Mouse (Mus musculus) embryonic stem cell, embryonic (primary cell): ENCODE measurements around the gene Sbds.

Experiments used
- CTCF ChIA-PET, 4 experiments: fragments of 300-600 bp in 2 of 4; fragments of 350-600 bp in 2 of 4; sonication (Branson Sonifier 250); formaldehyde crosslinking; loops; one replicate each; lab custom pipeline; 2022; ENCODE audit warnings: inconsistent platforms in 2 of 4; lab: Charles Lee
- POLR2A ChIA-PET, 4 experiments: fragments of 300-600 bp in 2 of 4; fragments of 350-600 bp in 2 of 4; sonication (Branson Sonifier 250); formaldehyde crosslinking; loops; one replicate each; lab custom pipeline; 2022; ENCODE audit warnings: antibody characterized with exemption in 4 of 4, inconsistent platforms in 1 of 4; lab: Charles Lee

Sbds gene

GRCm38 (mm10) chr5:130255017-130255720 is at the start of gene Sbds, which contains the start of gene Tyw1:
Gene Sbds (minus strand): TSS chr5:130255530.
Gene Tyw1 (plus strand): TSS chr5:130255619.
- CTCF ChIA-PET, result interaction anchor here (0.6 to 3.1 kb wide), 10 partner anchors 8 to 598 kb away, joined by 3 to 36 read pairs (median 5); partner anchors contain the start of gene Tmem248 (in 1 of the 4)
- POLR2A ChIA-PET, result interaction anchor here in 3 of 4 experiments (0.5 to 9.7 kb wide), 75 partner anchors 7 to 1674 kb away, joined by 3 to 208 read pairs (median 6); partner anchors contain the start of genes Chchd2 (in 3 of the 3), Tmem248 (in 3 of the 3), Kctd7 (in 2 of the 3) and Gusb (in 1 of the 3)

- ChIA-PET CTCF (interaction anchor here in 1 of 4 experiments (0.6 kb wide), 1 partner anchor 1241 kb away, joined by 8 read pairs; no protein-coding TSS in a partner anchor), POLR2A (no interaction called here)
Measured at GRCm38 (mm10) chr5:130303611-130304010, 48.3 kb upstream of the Sbds start.

GRCm38 (mm10) chr5:130299526-130299925 is 44.2 kb upstream of the Sbds start:
- CTCF ChIA-PET, result interaction anchor here in 1 of 4 experiments (1.0 kb wide), 1 partner anchor 9 kb away, joined by 3 read pairs; no protein-coding TSS in a partner anchor

GRCm38 (mm10) chr5:130298831-130299460 is 43.6 kb upstream of the Sbds start:
- ChIA-PET CTCF (no interaction called here), POLR2A (interaction anchor here in 1 of 4 experiments (0.6 kb wide), 1 partner anchor 102 kb away, joined by 8 read pairs; no protein-coding TSS in a partner anchor)

More at GRCm38 (mm10) chr5:130299526-130299925, 44.2 kb upstream of the Sbds start:
- POLR2A ChIA-PET, result interaction anchor here in 1 of 4 experiments (0.6 kb wide), 1 partner anchor 102 kb away, joined by 8 read pairs; no protein-coding TSS in a partner anchor

GRCm38 (mm10) chr5:130296071-130296470 is 40.7 kb upstream of the Sbds start:
- CTCF ChIA-PET, result interaction anchor here (0.5 to 1.8 kb wide), 57 partner anchors 8 to 1948 kb away, joined by 3 to 13 read pairs (median 4); partner anchors contain the start of gene A330070K13Rik (in 1 of the 4)
- POLR2A ChIA-PET, result interaction anchor here in 3 of 4 experiments (0.7 to 3.1 kb wide), 14 partner anchors 8 to 266 kb away, joined by 3 to 15 read pairs (median 3); partner anchors contain the start of genes Sbds (in 2 of the 3) and Tyw1 (in 2 of the 3)

- CTCF ChIA-PET, result interaction anchor here in 2 of 4 experiments (1.2 to 1.3 kb wide), 2 partner anchors 15 to 16 kb away, joined by 3 read pairs; no protein-coding TSS in a partner anchor
Measured at GRCm38 (mm10) chr5:130294598-130294997, 39.3 kb upstream of the Sbds start.

GRCm38 (mm10) chr5:130293941-130294340 is 38.6 kb upstream of the Sbds start:
- POLR2A ChIA-PET, result interaction anchor here (1.0 to 1.6 kb wide), 5 partner anchors 10 to 39 kb away, joined by 3 to 4 read pairs (median 3); partner anchors contain the start of genes Sbds (in 1 of the 4) and Tyw1 (in 1 of the 4)
- CTCF ChIA-PET, result interaction anchor here in 2 of 4 experiments (0.8 to 1.6 kb wide), 3 partner anchors 16 to 27 kb away, joined by 3 to 4 read pairs (median 3); no protein-coding TSS in a partner anchor

More at GRCm38 (mm10) chr5:130294598-130294997, 39.3 kb upstream of the Sbds start:
- POLR2A ChIA-PET, result interaction anchor here in 2 of 4 experiments (0.5 to 3.1 kb wide), 5 partner anchors 17 to 1220 kb away, joined by 3 to 15 read pairs (median 3); partner anchors contain the start of genes Sbds (in 2 of the 2) and Tyw1 (in 2 of the 2)

- ChIA-PET CTCF (interaction anchor here in 2 of 4 experiments (0.8 to 1.6 kb wide), 3 partner anchors 17 to 26 kb away, joined by 3 to 4 read pairs (median 3); no protein-coding TSS in a partner anchor), POLR2A (interaction anchor here in 3 of 4 experiments (1.0 to 1.2 kb wide), 3 partner anchors 9 to 36 kb away, joined by 3 to 4 read pairs (median 3); no protein-coding TSS in a partner anchor)
Measured at GRCm38 (mm10) chr5:130292976-130293375, 37.6 kb upstream of the Sbds start.

GRCm38 (mm10) chr5:130290775-130291174 is 35.4 kb upstream of the Sbds start:
- POLR2A ChIA-PET, result interaction anchor here in 2 of 4 experiments (0.7 to 1.3 kb wide), 4 partner anchors 9 to 34 kb away, joined by 3 to 6 read pairs (median 4); no protein-coding TSS in a partner anchor

GRCm38 (mm10) chr5:130290242-130290641 is 34.9 kb upstream of the Sbds start:
- ChIA-PET CTCF (interaction anchor here in 3 of 4 experiments (0.6 to 1.5 kb wide), 5 partner anchors 10 to 161 kb away, joined by 3 to 5 read pairs (median 3); no protein-coding TSS in a partner anchor), POLR2A (interaction anchor here in 3 of 4 experiments (0.6 to 1.7 kb wide), 5 partner anchors 11 to 1933 kb away, joined by 3 to 7 read pairs (median 6); no protein-coding TSS in a partner anchor)

More at GRCm38 (mm10) chr5:130290775-130291174, 35.4 kb upstream of the Sbds start:
- CTCF ChIA-PET, result interaction anchor here in 3 of 4 experiments (0.6 to 1.5 kb wide), 6 partner anchors 9 to 273 kb away, joined by 3 to 6 read pairs (median 3); no protein-coding TSS in a partner anchor

GRCm38 (mm10) chr5:130288106-130288505 is 32.8 kb upstream of the Sbds start:
- ChIA-PET POLR2A (interaction anchor here in 3 of 4 experiments (1.0 to 1.7 kb wide), 6 partner anchors 8 to 33 kb away, joined by 3 to 7 read pairs (median 4); partner anchors contain the start of genes Sbds (in 1 of the 3) and Tyw1 (in 1 of the 3)), CTCF (interaction anchor here in 3 of 4 experiments (0.5 to 1.1 kb wide), 4 partner anchors 8 to 109 kb away, joined by 3 to 6 read pairs (median 4); no protein-coding TSS in a partner anchor)

- ChIA-PET POLR2A (interaction anchor here in 1 of 4 experiments (3.7 kb wide), 1 partner anchor 27 kb away, joined by 24 read pairs; the partner anchor contains the start of genes Sbds and Tyw1), CTCF (interaction anchor here in 1 of 4 experiments (0.6 to 1.2 kb wide), 2 partner anchors 10 to 99 kb away, joined by 5 to 7 read pairs; no protein-coding TSS in a partner anchor)
Measured at GRCm38 (mm10) chr5:130283079-130283732, 27.9 kb upstream of the Sbds start.

- ChIA-PET CTCF (interaction anchor here in 2 of 4 experiments (0.6 to 2.0 kb wide), 2 partner anchors 12 to 21 kb away, joined by 4 to 6 read pairs; no protein-coding TSS in a partner anchor), POLR2A (interaction anchor here in 2 of 4 experiments (0.7 to 7.6 kb wide), 4 partner anchors 11 to 22 kb away, joined by 3 to 55 read pairs (median 10); partner anchors contain the start of genes Sbds (in 2 of the 2) and Tyw1 (in 2 of the 2))
Measured at GRCm38 (mm10) chr5:130278011-130278472, 22.7 kb upstream of the Sbds start.

- ChIA-PET CTCF (interaction anchor here (0.6 to 1.9 kb wide), 14 partner anchors 8 to 583 kb away, joined by 3 to 7 read pairs (median 4); no protein-coding TSS in a partner anchor), POLR2A (interaction anchor here in 3 of 4 experiments (1.2 to 7.6 kb wide), 3 partner anchors 19 kb away, joined by 4 to 55 read pairs (median 9); partner anchors contain the start of genes Sbds (in 1 of the 3) and Tyw1 (in 1 of the 3))
Measured at GRCm38 (mm10) chr5:130275509-130275908, 20.2 kb upstream of the Sbds start.

GRCm38 (mm10) chr5:130273046-130273445 is 17.7 kb upstream of the Sbds start:
- ChIA-PET CTCF (interaction anchor here (0.5 to 1.9 kb wide), 19 partner anchors 9 to 1087 kb away, joined by 3 to 14 read pairs (median 4); no protein-coding TSS in a partner anchor), POLR2A (interaction anchor here in 3 of 4 experiments (0.9 to 7.6 kb wide), 5 partner anchors 10 to 22 kb away, joined by 3 to 55 read pairs (median 7); partner anchors contain the start of genes Sbds (in 2 of the 3) and Tyw1 (in 2 of the 3))
